Mouse (Mus musculus) midbrain, embryonic 16.5 days (tissue): ENCODE data around the gene Gfod2. TPM values are rescaled to one million over a fixed set of nuclear protein-coding genes. Genes with fewer than 3 reads are reported as not detected.

Source experiments
- ATAC-seq: fragments of 200-750 bp; cut with Nextera tagmentation; 2 replicates; pipeline ENCODE4 v1.8.0; 2017; ENCODE audit warnings: moderate TSS enrichment
- H3K27ac ChIP-seq: fragments of 300-500 bp; sonication (generic); 2 replicates; pipeline ENCODE4 v1.5.1; 2014; ENCODE audit warnings: mild to moderate bottlenecking, low read length, mixed read lengths
- H3K27me3 ChIP-seq: fragments of 300-500 bp; sonication (generic); 2 replicates; pipeline ENCODE4 v1.6.1; 2014; ENCODE audit warnings: low read depth, low read length, mixed read lengths; ENCODE audit not compliant: control insufficient read depth, insufficient read depth
- H3K36me3 ChIP-seq: fragments of 300-500 bp; sonication (generic); 2 replicates; pipeline ENCODE4 v1.6.1; 2014; ENCODE audit warnings: mild to moderate bottlenecking, low read length, moderate library complexity, mixed read lengths; ENCODE audit not compliant: control insufficient read depth, insufficient read depth
- H3K4me1 ChIP-seq: fragments of 300-500 bp; sonication (generic); 2 replicates; pipeline ENCODE4 v1.6.1; 2014; ENCODE audit warnings: mild to moderate bottlenecking, low read length, mixed read lengths; ENCODE audit not compliant: control insufficient read depth, insufficient read depth
- H3K4me2 ChIP-seq: fragments of 300-500 bp; sonication (generic); 2 replicates; pipeline ENCODE4 v1.6.1; 2014; ENCODE audit warnings: mild to moderate bottlenecking, low read length, mixed read lengths
- H3K4me3 ChIP-seq: fragments of 300-500 bp; sonication (generic); 2 replicates; pipeline ENCODE4 v1.5.1; 2014; ENCODE audit warnings: low read depth, mild to moderate bottlenecking, low read length, moderate library complexity, mixed read lengths
- H3K9ac ChIP-seq: fragments of 300-500 bp; sonication (generic); 2 replicates; pipeline ENCODE4 v1.6.1; 2014; ENCODE audit warnings: low read depth, low read length, mixed read lengths
- H3K9me3 ChIP-seq: fragments of 300-500 bp; sonication (generic); replicated peaks from 2 replicates; pipeline ENCODE4 v1.6.1; 2014; ENCODE audit warnings: mild to moderate bottlenecking, low read length, mixed read lengths; ENCODE audit not compliant: control insufficient read depth, poor library complexity, severe bottlenecking
- WGBS: fragments of 180-500 bp; shearing (Covaris S2); extraction: QIAGEN DNeasy Blood & Tissue Kit; methylation state at CpG from one replicate; pipeline ENCODE4 v1.1.7; 2014; 5-methylcytosine and 5-hydroxymethylcytosine counted together
- polyA plus RNA-seq: library from polyadenylated mRNA; unstranded; fragments of >200 nt; fragmentation: Nextera tagmentation; extraction: Ambion mirVana; gene quantifications from 2 replicates; pipeline ENCODE4 v1.2.1, GENCODE M21; 2015

Gene Gfod2
- polyA plus RNA-seq, 1 experiment from 2014 or later = 95.6 TPM

- no peak for ATAC-seq
- H3K9ac ChIP-seq = no peak overlapping the region
- no peak overlapping the region for H3K4me3 ChIP-seq
- H3K4me1 ChIP-seq = no peaks in the 10 kb centered on the region
- peaks cover 45% of the 10 kb centered on the region for H3K36me3 ChIP-seq
- 97% methylated on average over 1 of the region's 1 CpGs for WGBS
- no peak overlapping the region for H3K27ac ChIP-seq
- H3K27me3 ChIP-seq = no peaks in the 10 kb centered on the region
- H3K4me2 ChIP-seq = no peak overlapping the region
- H3K9me3 ChIP-seq = no peaks in the 10 kb centered on the region
Measured at GRCm38 (mm10) chr8:105773441-105773861, 15.0 kb upstream of the Gfod2 start.

DNA sequence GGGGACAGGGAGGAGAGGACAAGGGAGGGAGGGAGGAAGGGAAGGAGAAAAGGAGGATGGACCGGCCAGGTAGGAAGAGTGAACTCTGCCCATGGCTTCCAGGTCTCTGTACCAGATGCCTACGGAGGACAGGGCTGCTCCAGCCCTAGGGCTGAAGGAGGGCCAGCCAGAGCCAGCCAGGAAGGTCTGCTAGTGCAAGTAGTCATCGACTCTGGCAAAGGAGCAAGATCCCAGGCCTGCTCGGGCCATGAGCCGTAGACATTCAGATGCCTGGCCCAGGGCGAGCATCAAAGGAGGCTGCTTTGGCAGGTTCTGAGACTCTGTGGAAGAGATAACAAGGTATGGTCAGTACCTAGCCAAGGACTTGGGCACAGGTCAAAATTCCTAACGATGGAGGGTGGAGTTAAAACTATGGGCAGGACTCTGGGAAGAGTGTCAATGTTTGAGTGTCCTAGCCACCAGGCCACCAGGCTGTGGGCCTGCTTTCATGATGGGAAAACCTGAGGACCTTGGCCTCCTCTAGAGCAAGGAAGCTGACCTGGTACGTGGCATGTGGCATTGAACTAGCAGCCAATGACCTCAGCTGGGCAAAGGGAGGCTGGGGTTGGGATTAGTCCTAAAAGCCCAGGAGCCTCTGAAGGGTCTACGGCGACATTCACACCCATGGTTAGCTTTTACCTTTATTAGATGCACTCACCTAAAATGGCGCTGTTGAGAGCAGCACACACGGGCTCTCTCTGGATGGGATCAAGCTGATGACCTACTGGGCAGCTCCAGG is 13.1 kb upstream of the Gfod2 start:
- H3K4me2 ChIP-seq = no peak overlapping the region
- H3K9me3 ChIP-seq = no peaks in the 10 kb centered on the region
- no peak for ATAC-seq
- H3K36me3 ChIP-seq = peaks cover 45% of the 10 kb centered on the region
- no peaks in the 10 kb centered on the region for H3K4me1 ChIP-seq
- no peaks in the 10 kb centered on the region for H3K27me3 ChIP-seq
- 93% methylated on average over 12 of the region's 12 CpGs for WGBS
- H3K27ac ChIP-seq = no peak overlapping the region
- no peak overlapping the region for H3K9ac ChIP-seq
- H3K4me3 ChIP-seq = no peak overlapping the region

DNA sequence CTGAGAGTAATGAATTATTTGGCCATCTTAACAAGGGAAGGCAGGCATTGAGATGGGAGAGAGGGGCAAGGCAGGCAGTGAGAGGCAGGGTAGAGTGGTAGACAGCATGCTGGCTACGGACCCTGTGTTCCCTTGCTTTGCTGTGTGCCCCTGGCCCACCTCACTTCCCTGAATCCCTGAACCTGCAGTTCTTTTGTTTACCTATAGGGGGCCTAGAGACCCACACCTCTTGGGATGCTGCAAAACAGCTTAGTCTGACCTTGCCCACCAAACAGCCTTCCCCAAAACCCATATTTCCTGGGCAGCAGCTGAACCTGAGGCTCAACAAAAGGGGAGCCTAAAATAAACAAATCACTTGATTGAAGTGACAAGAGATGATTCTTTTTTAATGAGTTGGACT is 12.1 kb upstream of the Gfod2 start:
- no peaks in the 10 kb centered on the region for H3K4me1 ChIP-seq
- WGBS = 57% methylated on average over 1 of the region's 1 CpGs
- no peaks in the 10 kb centered on the region for H3K27me3 ChIP-seq
- ATAC-seq = no peak
- no peak overlapping the region for H3K9ac ChIP-seq
- H3K4me2 ChIP-seq = no peak overlapping the region
- no peak overlapping the region for H3K27ac ChIP-seq
- no peak overlapping the region for H3K4me3 ChIP-seq
- no peaks in the 10 kb centered on the region for H3K9me3 ChIP-seq
- peaks cover 41% of the 10 kb centered on the region for H3K36me3 ChIP-seq

- Histone ChIP-seq H3K4me3 (no peak overlapping the region), H3K4me2 (no peak overlapping the region), H3K9me3 (no peaks in the 10 kb centered on the region), H3K27me3 (no peaks in the 10 kb centered on the region), H3K36me3 (peaks cover 27% of the 10 kb centered on the region), H3K27ac (no peak overlapping the region), H3K9ac (no peak overlapping the region), H3K4me1 (no peaks in the 10 kb centered on the region)
- no peak for ATAC-seq
- 91% methylated on average over 5 of the region's 5 CpGs for WGBS
Measured at GRCm38 (mm10) chr8:105768485-105769257, 10.2 kb upstream of the Gfod2 start.

GRCm38 (mm10) chr8:105757796-105758276 is 628 bp downstream of the Gfod2 start:
- Histone ChIP-seq H3K4me1 (peaks cover 34% of the 10 kb centered on the region), H3K36me3 (no peaks in the 10 kb centered on the region), H3K27ac (peak overlapping the region; percentile 93), H3K4me3 (peak overlapping the region; percentile 78), H3K9ac (peak overlapping the region; percentile 95), H3K27me3 (no peaks in the 10 kb centered on the region), H3K9me3 (no peaks in the 10 kb centered on the region), H3K4me2 (peak overlapping the region; percentile 62)
- no peak; the same call in 1 of the 2 replicates for ATAC-seq
- WGBS = 2% methylated on average over 12 of the region's 12 CpGs

DNA sequence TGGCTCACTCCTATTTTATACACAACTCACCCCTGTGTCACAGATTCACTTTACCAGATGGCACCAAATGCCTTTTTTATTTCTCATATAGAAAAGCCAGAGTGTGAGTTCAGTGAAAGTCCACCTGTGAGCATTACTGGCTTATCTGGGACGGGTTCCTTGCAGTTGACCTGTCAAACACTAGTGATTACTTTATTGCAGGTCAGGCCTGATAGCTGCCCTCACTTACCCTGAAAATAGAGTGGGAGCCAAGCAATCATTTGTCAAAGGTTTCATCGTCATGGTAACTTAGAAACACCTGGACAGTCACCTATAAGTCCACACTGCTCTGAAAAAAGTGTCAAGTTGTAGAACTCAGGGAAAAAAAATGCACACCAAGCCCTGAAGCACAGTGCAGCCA is 3.8 kb downstream of the Gfod2 start:
- Histone ChIP-seq H3K27ac (no peak overlapping the region), H3K4me1 (peaks cover 55% of the 10 kb centered on the region), H3K36me3 (no peaks in the 10 kb centered on the region), H3K27me3 (no peaks in the 10 kb centered on the region), H3K4me3 (no peak overlapping the region), H3K9ac (no peak overlapping the region), H3K4me2 (no peak overlapping the region), H3K9me3 (no peaks in the 10 kb centered on the region)
- 90% methylated on average over 2 of the region's 2 CpGs for WGBS
- no peak for ATAC-seq

GRCm38 (mm10) chr8:105753916-105754315 is 4.5 kb downstream of the Gfod2 start:
- Histone ChIP-seq H3K4me3 (no peak overlapping the region), H3K9me3 (no peaks in the 10 kb centered on the region), H3K36me3 (no peaks in the 10 kb centered on the region), H3K4me1 (peaks cover 53% of the 10 kb centered on the region), H3K4me2 (no peak overlapping the region), H3K27ac (no peak overlapping the region), H3K27me3 (no peaks in the 10 kb centered on the region), H3K9ac (no peak overlapping the region)
- ATAC-seq = no peak
- WGBS = 62% methylated on average over 2 of the region's 2 CpGs

- Histone ChIP-seq H3K27ac (peak overlapping the region; percentile 43), H3K36me3 (no peaks in the 10 kb centered on the region), H3K4me3 (no peak overlapping the region), H3K4me1 (peaks cover 45% of the 10 kb centered on the region), H3K27me3 (no peaks in the 10 kb centered on the region), H3K9me3 (no peaks in the 10 kb centered on the region), H3K4me2 (peak overlapping the region; percentile 33), H3K9ac (peak overlapping the region; percentile 28; the same call in 1 of the 2 replicates)
- WGBS = 11% methylated on average over 11 of the region's 11 CpGs
- 0 out of 2 replicates have a peak, but pooled peaks have one; percentile 20 for ATAC-seq
Measured at GRCm38 (mm10) chr8:105750606-105751005, 7.9 kb downstream of the Gfod2 start.

DNA sequence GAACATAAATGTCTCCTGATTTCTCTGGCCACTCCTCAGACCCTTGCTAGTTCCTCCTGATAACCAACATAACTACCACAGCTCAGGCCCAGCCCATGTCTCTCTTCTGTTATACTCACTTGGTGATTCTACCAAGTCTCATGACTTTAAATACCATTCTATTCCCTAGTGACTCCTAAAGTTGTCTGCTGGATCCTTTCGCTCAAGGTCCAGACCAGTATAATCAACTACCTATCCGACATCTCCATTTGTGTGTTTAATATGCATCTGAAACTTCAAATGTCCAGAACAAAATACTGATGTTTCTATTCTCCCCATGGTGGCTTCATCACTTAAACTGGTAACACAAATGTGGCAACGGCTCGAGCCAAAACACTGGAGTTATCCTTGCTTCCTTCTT is 15.2 kb downstream of the Gfod2 start:
- Histone ChIP-seq H3K27me3 (no peaks in the 10 kb centered on the region), H3K27ac (no peak overlapping the region), H3K36me3 (no peaks in the 10 kb centered on the region), H3K4me2 (no peak overlapping the region), H3K9me3 (no peaks in the 10 kb centered on the region), H3K9ac (no peak overlapping the region), H3K4me1 (0 out of 2 replicates have a peak, but pooled peaks cover 3% of the 10 kb centered on the region), H3K4me3 (no peak overlapping the region)
- no peak for ATAC-seq
- WGBS = 92% methylated on average over 4 of the region's 4 CpGs
